Mouse (Mus musculus): ENCODE measurements around the gene Atp9a. TPM values are rescaled to one million over a fixed set of nuclear protein-coding genes. Genes with fewer than 3 reads are reported as not detected.
A peak's percentile ranks its signal among the peaks of the same experiment; 100 is the strongest.

The Atp9a gene
- polyA plus RNA-seq, 1 experiment from 2014 or later, result 76.8 TPM

DNA sequence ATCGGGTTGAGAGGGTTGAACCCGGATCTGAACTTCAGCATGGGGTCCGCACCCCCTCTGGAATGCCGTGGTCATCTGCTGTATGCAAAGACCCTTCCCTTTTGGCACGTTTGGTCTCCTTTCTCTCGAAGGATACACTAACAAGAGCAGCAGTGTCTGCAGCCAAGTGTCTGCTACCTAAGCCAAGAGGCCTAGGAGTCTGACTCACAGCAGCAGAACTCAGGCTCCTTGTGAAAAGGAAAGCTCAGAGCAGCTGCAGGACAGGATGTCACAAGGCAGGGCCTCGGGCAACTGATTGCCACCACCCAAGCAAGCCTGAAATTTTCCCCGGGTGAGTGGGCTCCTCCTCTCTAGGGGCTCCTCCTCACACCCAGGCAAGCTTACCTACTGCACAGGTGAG, 94.0 kb downstream of the Atp9a start:
- Histone ChIP-seq H3K9me3 (ENCODE audit: control insufficient read depth, low read length) (no peaks in the 10 kb centered on the region), H3K36me3 (ENCODE audit: control insufficient read depth, insufficient read depth, low read length) (peaks cover 43% of the 10 kb centered on the region), H3K27ac (ENCODE audit: low read depth, low read length) (no peak overlapping the region), H3K27me3 (ENCODE audit: control insufficient read depth, insufficient read depth, low read length) (no peaks in the 10 kb centered on the region), H3K4me1 (ENCODE audit: control insufficient read depth, insufficient read depth, low read length) (no peaks in the 10 kb centered on the region), H3K4me2 (ENCODE audit: low read depth, low read length) (no peak overlapping the region), H3K4me3 (ENCODE audit: low read depth, low read length) (no peak overlapping the region), H3K9ac (replicated peaks; ENCODE audit: low read depth, low read length) (no peak overlapping the region)
- WGBS, result 82% methylated on average over 8 of the region's 8 CpGs
- no peak for ATAC-seq (ENCODE audit: low read depth)

- Histone ChIP-seq H3K9me3 (ENCODE audit: control insufficient read depth, low read length) (no peaks in the 10 kb centered on the region), H3K27me3 (ENCODE audit: control insufficient read depth, insufficient read depth, low read length) (no peaks in the 10 kb centered on the region), H3K4me2 (ENCODE audit: low read depth, low read length) (no peak overlapping the region), H3K27ac (ENCODE audit: low read depth, low read length) (no peak overlapping the region), H3K9ac (replicated peaks; ENCODE audit: low read depth, low read length) (no peak overlapping the region), H3K4me1 (ENCODE audit: control insufficient read depth, insufficient read depth, low read length) (no peaks in the 10 kb centered on the region), H3K4me3 (ENCODE audit: low read depth, low read length) (no peak overlapping the region), H3K36me3 (ENCODE audit: control insufficient read depth, insufficient read depth, low read length) (peaks cover 41% of the 10 kb centered on the region)
- 28% methylated on average over 6 of the region's 6 CpGs for WGBS
- no peak for ATAC-seq (ENCODE audit: low read depth)
Measured at GRCm38 (mm10) chr2:168644855-168645254, 97.4 kb downstream of the Atp9a start.

DNA sequence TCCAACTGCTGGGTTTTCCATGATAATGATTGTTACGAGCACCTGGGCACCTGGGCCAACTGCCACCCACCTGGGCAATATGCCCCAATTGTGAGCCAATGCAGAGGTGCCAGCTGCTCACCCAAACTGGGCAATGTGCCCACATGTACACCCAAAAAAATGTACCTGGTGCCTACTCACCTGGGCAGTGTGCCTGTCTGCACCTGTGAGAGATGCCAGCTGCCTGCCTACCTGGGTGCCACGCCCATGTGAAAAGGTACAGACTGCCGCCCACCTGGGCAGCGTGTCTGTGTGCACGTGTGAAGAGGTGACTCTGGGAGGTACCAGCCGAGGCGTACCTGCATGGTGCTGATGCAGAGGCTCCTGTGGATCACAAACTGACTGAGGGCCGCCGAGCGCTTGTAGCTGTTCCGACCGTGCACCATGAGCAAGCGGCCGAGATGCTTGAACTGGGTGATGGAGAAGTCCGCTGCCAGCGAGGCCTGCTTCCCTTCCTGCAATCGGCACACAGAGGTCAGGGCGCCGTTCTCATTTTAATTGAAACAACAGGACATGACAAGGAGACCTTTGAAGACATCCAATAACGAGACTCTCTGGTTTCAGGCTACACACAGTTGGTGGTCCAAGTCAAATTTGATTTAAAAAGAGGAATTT, 98.6 kb downstream of the Atp9a start:
- H3K4me1 ChIP-seq (ENCODE audit: control insufficient read depth, insufficient read depth, low read length), result no peaks in the 10 kb centered on the region
- WGBS, result 88% methylated on average over 20 of the region's 20 CpGs
- ATAC-seq (ENCODE audit: low read depth), result no peak
- H3K36me3 ChIP-seq (ENCODE audit: control insufficient read depth, insufficient read depth, low read length), result peaks cover 44% of the 10 kb centered on the region
- no peaks in the 10 kb centered on the region for H3K27me3 ChIP-seq (ENCODE audit: control insufficient read depth, insufficient read depth, low read length)
- no peak overlapping the region for H3K27ac ChIP-seq (ENCODE audit: low read depth, low read length)
- no peaks in the 10 kb centered on the region for H3K9me3 ChIP-seq (ENCODE audit: control insufficient read depth, low read length)
- no peak overlapping the region for H3K4me3 ChIP-seq (ENCODE audit: low read depth, low read length)
- H3K9ac ChIP-seq (replicated peaks; ENCODE audit: low read depth, low read length), result no peak overlapping the region
- no peak overlapping the region for H3K4me2 ChIP-seq (ENCODE audit: low read depth, low read length)

GRCm38 (mm10) chr2:168642187-168642586, 100.0 kb downstream of the Atp9a start:
- no peak overlapping the region for H3K9ac ChIP-seq (replicated peaks; ENCODE audit: low read depth, low read length)
- H3K4me1 ChIP-seq (ENCODE audit: control insufficient read depth, insufficient read depth, low read length), result no peaks in the 10 kb centered on the region
- no peak overlapping the region for H3K27ac ChIP-seq (ENCODE audit: low read depth, low read length)
- no peak overlapping the region for H3K4me3 ChIP-seq (ENCODE audit: low read depth, low read length)
- no peaks in the 10 kb centered on the region for H3K27me3 ChIP-seq (ENCODE audit: control insufficient read depth, insufficient read depth, low read length)
- no peak overlapping the region for H3K4me2 ChIP-seq (ENCODE audit: low read depth, low read length)
- no peaks in the 10 kb centered on the region for H3K9me3 ChIP-seq (ENCODE audit: control insufficient read depth, low read length)
- H3K36me3 ChIP-seq (ENCODE audit: control insufficient read depth, insufficient read depth, low read length), result peaks cover 49% of the 10 kb centered on the region
- ATAC-seq (ENCODE audit: low read depth), result 0 out of 2 replicates have a peak, but pooled peaks have one; percentile 28
- 41% methylated on average over 11 of the region's 11 CpGs for WGBS

DNA sequence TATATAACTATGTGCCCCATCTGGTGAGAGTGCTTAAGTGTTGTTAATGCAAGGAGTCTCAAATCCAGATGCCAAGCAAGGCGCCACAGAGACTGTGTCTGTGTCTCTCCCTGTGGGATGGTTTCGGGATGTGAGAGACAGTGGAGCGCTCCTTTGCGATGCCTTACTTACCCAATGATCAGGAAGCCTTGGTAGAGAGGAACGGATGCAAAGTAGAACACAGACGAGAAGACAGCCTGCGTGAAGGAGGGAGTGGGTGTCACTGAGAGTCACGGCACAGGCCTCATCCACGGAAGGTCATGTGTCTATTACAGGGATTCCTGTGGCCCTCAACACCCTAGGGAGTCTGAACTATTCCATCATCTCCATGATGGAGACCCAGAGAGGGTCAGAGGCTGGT, 101.7 kb downstream of the Atp9a start:
- WGBS, result 90% methylated on average over 9 of the region's 9 CpGs
- Histone ChIP-seq H3K4me2 (ENCODE audit: low read depth, low read length) (no peak overlapping the region), H3K4me1 (ENCODE audit: control insufficient read depth, insufficient read depth, low read length) (no peaks in the 10 kb centered on the region), H3K27me3 (ENCODE audit: control insufficient read depth, insufficient read depth, low read length) (no peaks in the 10 kb centered on the region), H3K27ac (ENCODE audit: low read depth, low read length) (no peak overlapping the region), H3K9me3 (ENCODE audit: control insufficient read depth, low read length) (no peaks in the 10 kb centered on the region), H3K4me3 (ENCODE audit: low read depth, low read length) (no peak overlapping the region), H3K36me3 (ENCODE audit: control insufficient read depth, insufficient read depth, low read length) (peaks cover 44% of the 10 kb centered on the region), H3K9ac (replicated peaks; ENCODE audit: low read depth, low read length) (no peak overlapping the region)
- ATAC-seq (ENCODE audit: low read depth), result no peak

DNA sequence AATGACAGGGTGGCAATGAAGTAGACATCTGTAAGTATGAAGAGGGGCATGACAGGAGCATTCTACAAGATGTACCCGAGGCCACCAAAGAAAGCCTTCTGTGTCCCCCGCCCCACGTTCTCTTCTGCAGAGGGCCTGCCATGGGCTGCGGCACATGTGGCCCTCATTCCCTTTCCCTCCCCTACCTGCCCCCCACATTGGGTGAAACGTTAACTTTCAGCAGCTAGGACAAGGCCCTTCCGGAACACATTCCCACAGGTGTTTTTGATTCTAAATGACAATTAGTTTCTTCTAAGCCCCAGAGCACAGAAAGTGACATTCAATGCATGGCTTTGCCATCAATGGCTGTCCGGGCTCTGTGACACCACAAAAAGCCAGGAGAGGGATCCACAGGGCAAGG, 107.3 kb downstream of the Atp9a start:
- Histone ChIP-seq H3K4me1 (ENCODE audit: control insufficient read depth, insufficient read depth, low read length) (no peaks in the 10 kb centered on the region), H3K9ac (replicated peaks; ENCODE audit: low read depth, low read length) (no peak overlapping the region), H3K36me3 (ENCODE audit: control insufficient read depth, insufficient read depth, low read length) (peaks cover 25% of the 10 kb centered on the region), H3K27ac (ENCODE audit: low read depth, low read length) (no peak overlapping the region), H3K27me3 (ENCODE audit: control insufficient read depth, insufficient read depth, low read length) (no peaks in the 10 kb centered on the region), H3K9me3 (ENCODE audit: control insufficient read depth, low read length) (no peaks in the 10 kb centered on the region), H3K4me3 (ENCODE audit: low read depth, low read length) (no peak overlapping the region), H3K4me2 (ENCODE audit: low read depth, low read length) (no peak overlapping the region)
- ATAC-seq (ENCODE audit: low read depth), result no peak
- WGBS, result 92% methylated on average over 7 of the region's 7 CpGs

DNA sequence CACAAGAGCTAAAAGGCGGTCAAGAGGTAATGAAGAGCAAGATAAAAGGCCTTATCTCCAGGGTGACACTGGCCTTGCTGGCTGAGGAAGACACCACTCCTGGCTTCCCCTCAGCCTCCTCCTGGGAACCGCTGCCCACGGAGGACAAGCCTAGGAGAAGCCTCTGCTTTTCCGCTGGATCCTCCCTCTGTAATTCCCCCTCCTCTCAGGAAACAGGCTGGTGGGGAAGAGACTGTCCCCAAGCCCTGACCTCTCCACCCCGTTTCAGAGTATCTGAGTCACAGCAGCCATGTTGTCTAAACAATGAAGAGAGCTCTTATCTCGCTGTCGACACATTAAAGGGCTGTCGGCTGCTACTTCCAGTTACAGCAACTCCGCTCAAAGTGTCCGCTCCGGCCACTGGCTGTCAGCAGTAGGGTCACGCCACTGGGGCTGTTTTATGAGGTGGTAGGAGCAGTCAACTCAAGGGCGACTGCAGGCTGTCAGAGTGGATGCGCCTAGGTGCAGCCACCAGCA, 108.8 kb downstream of the Atp9a start:
- no peaks in the 10 kb centered on the region for H3K9me3 ChIP-seq (ENCODE audit: control insufficient read depth, low read length)
- H3K27me3 ChIP-seq (ENCODE audit: control insufficient read depth, insufficient read depth, low read length), result no peaks in the 10 kb centered on the region
- H3K9ac ChIP-seq (replicated peaks; ENCODE audit: low read depth, low read length), result no peak overlapping the region
- WGBS, result 55% methylated on average over 14 of the region's 14 CpGs
- H3K4me2 ChIP-seq (ENCODE audit: low read depth, low read length), result no peak overlapping the region
- no peak overlapping the region for H3K27ac ChIP-seq (ENCODE audit: low read depth, low read length)
- H3K4me3 ChIP-seq (ENCODE audit: low read depth, low read length), result no peak overlapping the region
- peaks cover 17% of the 10 kb centered on the region for H3K36me3 ChIP-seq (ENCODE audit: control insufficient read depth, insufficient read depth, low read length)
- ATAC-seq (ENCODE audit: low read depth), result no peak
- H3K4me1 ChIP-seq (ENCODE audit: control insufficient read depth, insufficient read depth, low read length), result no peaks in the 10 kb centered on the region

DNA sequence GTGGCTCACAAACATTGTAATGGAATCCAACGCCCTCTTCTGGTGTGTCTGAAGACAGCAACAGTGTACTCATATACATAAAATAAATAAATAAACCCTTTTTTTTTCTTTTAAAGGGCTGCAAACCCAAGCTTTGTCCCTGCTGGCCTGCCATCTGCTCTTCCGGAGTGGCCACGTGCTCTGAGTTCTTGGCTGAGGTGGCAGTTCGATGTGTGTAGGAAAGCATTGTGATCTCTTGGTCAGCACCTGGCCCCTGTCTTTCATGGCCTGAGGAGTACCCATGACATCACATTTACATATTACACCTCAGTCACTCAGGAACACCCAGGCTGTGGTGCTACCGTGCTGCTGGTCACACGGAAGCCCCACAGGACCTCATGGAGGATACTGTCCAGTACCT, 109.7 kb downstream of the Atp9a start:
- Histone ChIP-seq H3K36me3 (ENCODE audit: control insufficient read depth, insufficient read depth, low read length) (peaks cover 14% of the 10 kb centered on the region), H3K4me2 (ENCODE audit: low read depth, low read length) (no peak overlapping the region), H3K9me3 (ENCODE audit: control insufficient read depth, low read length) (no peaks in the 10 kb centered on the region), H3K9ac (replicated peaks; ENCODE audit: low read depth, low read length) (no peak overlapping the region), H3K27me3 (ENCODE audit: control insufficient read depth, insufficient read depth, low read length) (no peaks in the 10 kb centered on the region), H3K4me1 (ENCODE audit: control insufficient read depth, insufficient read depth, low read length) (no peaks in the 10 kb centered on the region), H3K27ac (ENCODE audit: low read depth, low read length) (no peak overlapping the region), H3K4me3 (ENCODE audit: low read depth, low read length) (no peak overlapping the region)
- 80% methylated on average over 6 of the region's 6 CpGs for WGBS
- no peak for ATAC-seq (ENCODE audit: low read depth)

DNA sequence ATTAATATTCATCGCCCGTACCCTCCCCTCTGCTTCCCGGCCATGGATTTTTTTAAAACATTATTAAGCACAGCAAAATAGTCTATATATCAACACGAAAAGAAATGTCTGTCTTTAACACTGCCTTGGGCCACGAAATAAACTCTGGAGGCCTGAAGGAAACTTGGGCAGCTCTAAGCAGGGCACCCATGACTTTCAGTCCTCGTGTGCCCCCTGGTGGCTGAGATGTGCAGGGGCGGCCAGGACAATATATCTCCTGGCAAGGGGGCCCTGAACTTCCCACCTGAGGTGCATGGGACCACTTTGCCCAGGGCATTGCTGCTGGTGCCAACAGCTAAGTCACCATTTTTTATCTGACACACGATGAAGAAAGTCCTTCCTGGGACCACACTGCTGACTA, 113.4 kb downstream of the Atp9a start:
- H3K27ac ChIP-seq (ENCODE audit: low read depth, low read length), result no peak overlapping the region
- H3K27me3 ChIP-seq (ENCODE audit: control insufficient read depth, insufficient read depth, low read length), result no peaks in the 10 kb centered on the region
- H3K4me2 ChIP-seq (ENCODE audit: low read depth, low read length), result no peak overlapping the region
- H3K36me3 ChIP-seq (ENCODE audit: control insufficient read depth, insufficient read depth, low read length), result no peaks in the 10 kb centered on the region
- H3K9ac ChIP-seq (replicated peaks; ENCODE audit: low read depth, low read length), result no peak overlapping the region
- peak; percentile 71 for ATAC-seq (ENCODE audit: low read depth)
- no peak overlapping the region for H3K4me3 ChIP-seq (ENCODE audit: low read depth, low read length)
- H3K9me3 ChIP-seq (ENCODE audit: control insufficient read depth, low read length), result no peaks in the 10 kb centered on the region
- WGBS, result 29% methylated on average over 8 of the region's 8 CpGs
- peaks cover 12% of the 10 kb centered on the region; the same call in 1 of the 2 replicates for H3K4me1 ChIP-seq (ENCODE audit: control insufficient read depth, insufficient read depth, low read length)

Data from neural tube, embryonic 14.5 days (tissue).